Mouse (Mus musculus): ENCODE measurements around the gene Tbc1d2b. TPM values are rescaled to one million over a fixed set of nuclear protein-coding genes. Genes with fewer than 3 reads are reported as not detected.

Tbc1d2b gene
- polyA plus RNA-seq, 1 experiment from 2014 or later, result 8.0 TPM

- no peak for DNase-seq (ENCODE audit: extremely low spot score, low spot score)
- no peak overlapping the region for H3K4me3 ChIP-seq
- H3K4me1 ChIP-seq, result no peaks in the 10 kb centered on the region
- WGBS, result 85% methylated on average over 7 of the region's 7 CpGs
- peaks cover 26% of the 10 kb centered on the region for H3K36me3 ChIP-seq (replicated peaks)
- no peaks in the 10 kb centered on the region for H3K9me3 ChIP-seq
- H3K27me3 ChIP-seq (ENCODE audit: poor library complexity, severe bottlenecking), result no peaks in the 10 kb centered on the region
- no peak overlapping the region for H3K27ac ChIP-seq
Measured at GRCm38 (mm10) chr9:90247316-90247715, 23.3 kb downstream of the Tbc1d2b start.

DNA sequence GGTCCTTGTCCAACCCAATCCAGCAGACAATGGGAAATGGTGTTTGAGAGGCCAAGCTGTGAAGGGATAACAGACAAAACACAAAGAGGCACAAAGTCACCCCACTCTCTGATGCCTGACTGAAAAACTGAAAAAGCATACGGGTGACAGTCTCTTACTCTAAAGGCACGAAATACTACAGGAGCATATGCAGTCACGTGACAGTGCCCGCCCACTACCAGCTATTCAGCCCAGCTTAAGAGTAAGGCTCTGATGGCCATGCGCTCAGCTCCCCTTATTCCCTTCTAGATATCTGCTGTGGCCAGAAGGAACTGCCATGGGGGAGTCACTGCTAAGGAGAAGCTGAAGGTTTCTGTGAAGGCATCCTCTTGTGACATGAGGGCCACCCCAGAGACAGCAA is 24.8 kb downstream of the Tbc1d2b start:
- DNase-seq (ENCODE audit: extremely low spot score, low spot score), result no peak
- 93% methylated on average over 5 of the region's 5 CpGs for WGBS
- Histone ChIP-seq H3K4me1 (no peaks in the 10 kb centered on the region), H3K9me3 (no peaks in the 10 kb centered on the region), H3K4me3 (no peak overlapping the region), H3K27me3 (ENCODE audit: poor library complexity, severe bottlenecking) (no peaks in the 10 kb centered on the region), H3K36me3 (replicated peaks) (peaks cover 28% of the 10 kb centered on the region), H3K27ac (no peak overlapping the region)

DNA sequence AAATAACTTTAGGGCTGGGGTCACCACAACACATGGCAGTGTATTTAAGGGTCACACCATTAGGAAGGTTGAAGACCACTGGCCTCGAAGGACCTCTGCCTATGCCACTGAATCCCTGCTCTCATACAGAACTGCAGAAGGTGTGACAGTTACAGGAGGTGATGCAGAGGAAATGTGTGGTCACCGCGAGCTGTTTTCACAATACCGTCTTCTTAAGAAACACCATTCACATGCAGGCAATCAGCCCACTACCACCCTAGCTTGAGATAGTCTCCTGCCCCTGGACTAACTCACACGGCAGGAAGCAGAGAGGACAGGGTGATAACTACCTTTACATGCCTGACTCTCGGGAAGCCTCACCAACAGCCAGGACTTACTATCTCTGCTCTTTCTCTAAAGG is 25.4 kb downstream of the Tbc1d2b start:
- H3K36me3 ChIP-seq (replicated peaks), result peaks cover 32% of the 10 kb centered on the region
- H3K9me3 ChIP-seq, result no peaks in the 10 kb centered on the region
- no peaks in the 10 kb centered on the region for H3K4me1 ChIP-seq
- no peak overlapping the region for H3K27ac ChIP-seq
- H3K27me3 ChIP-seq (ENCODE audit: poor library complexity, severe bottlenecking), result no peaks in the 10 kb centered on the region
- DNase-seq (ENCODE audit: extremely low spot score, low spot score), result no peak
- no peak overlapping the region for H3K4me3 ChIP-seq
- WGBS, result 91% methylated on average over 6 of the region's 6 CpGs

- WGBS, result 92% methylated on average over 15 of the region's 15 CpGs
- no peak overlapping the region for H3K27ac ChIP-seq
- no peak overlapping the region for H3K4me3 ChIP-seq
Measured at GRCm38 (mm10) chr9:90244301-90245151, 26.1 kb downstream of the Tbc1d2b start.

GRCm38 (mm10) chr9:90242855-90243254 is 27.7 kb downstream of the Tbc1d2b start:
- Histone ChIP-seq H3K4me3 (no peak overlapping the region), H3K36me3 (replicated peaks) (peaks cover 41% of the 10 kb centered on the region), H3K27ac (no peak overlapping the region), H3K27me3 (ENCODE audit: poor library complexity, severe bottlenecking) (no peaks in the 10 kb centered on the region), H3K9me3 (no peaks in the 10 kb centered on the region), H3K4me1 (no peaks in the 10 kb centered on the region)
- DNase-seq (ENCODE audit: extremely low spot score, low spot score), result no peak
- WGBS, result 91% methylated on average over 7 of the region's 7 CpGs

More at GRCm38 (mm10) chr9:90244301-90245151, 26.1 kb downstream of the Tbc1d2b start:
- DNase-seq (ENCODE audit: extremely low spot score, low spot score), result no peak
- Histone ChIP-seq H3K9me3 (no peaks in the 10 kb centered on the region), H3K27me3 (ENCODE audit: poor library complexity, severe bottlenecking) (no peaks in the 10 kb centered on the region), H3K4me1 (no peaks in the 10 kb centered on the region), H3K36me3 (replicated peaks) (peaks cover 38% of the 10 kb centered on the region)

DNA sequence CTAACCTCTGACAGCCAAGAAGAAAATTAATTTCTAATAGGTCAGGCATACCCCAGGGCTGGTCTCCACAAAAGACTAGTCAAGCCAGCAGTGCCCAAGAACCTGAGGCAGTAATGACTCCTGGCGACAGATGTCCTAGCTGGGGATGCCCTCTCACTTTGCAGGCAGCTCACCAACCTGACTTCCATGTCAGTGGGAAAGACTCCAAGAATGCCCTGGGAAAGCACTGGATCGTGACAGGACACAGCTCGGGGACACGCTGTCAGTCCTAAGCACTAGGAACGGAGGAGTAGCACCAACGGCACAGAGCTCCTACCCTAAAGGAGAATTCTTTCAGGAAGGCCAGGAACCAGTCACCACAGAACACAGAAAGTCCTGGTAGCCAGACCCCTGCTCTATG is 28.3 kb downstream of the Tbc1d2b start:
- H3K27ac ChIP-seq, result no peak overlapping the region
- H3K9me3 ChIP-seq, result no peaks in the 10 kb centered on the region
- no peaks in the 10 kb centered on the region for H3K4me1 ChIP-seq
- no peak overlapping the region for H3K4me3 ChIP-seq
- H3K27me3 ChIP-seq (ENCODE audit: poor library complexity, severe bottlenecking), result no peaks in the 10 kb centered on the region
- H3K36me3 ChIP-seq (replicated peaks), result peaks cover 45% of the 10 kb centered on the region
- DNase-seq (ENCODE audit: extremely low spot score, low spot score), result no peak
- WGBS, result 93% methylated on average over 6 of the region's 6 CpGs

- no peak for DNase-seq (ENCODE audit: extremely low spot score, low spot score)
- WGBS, result 68% methylated on average over 7 of the region's 7 CpGs
- H3K4me1 ChIP-seq, result no peaks in the 10 kb centered on the region
- peaks cover 42% of the 10 kb centered on the region for H3K36me3 ChIP-seq (replicated peaks)
- H3K27me3 ChIP-seq (ENCODE audit: poor library complexity, severe bottlenecking), result no peaks in the 10 kb centered on the region
- no peak overlapping the region for H3K4me3 ChIP-seq
- H3K27ac ChIP-seq, result no peak overlapping the region
- no peaks in the 10 kb centered on the region for H3K9me3 ChIP-seq
Measured at GRCm38 (mm10) chr9:90241618-90242017, 29.0 kb downstream of the Tbc1d2b start.

GRCm38 (mm10) chr9:90241041-90241440 is 29.6 kb downstream of the Tbc1d2b start:
- peaks cover 36% of the 10 kb centered on the region for H3K36me3 ChIP-seq (replicated peaks)
- no peaks in the 10 kb centered on the region for H3K9me3 ChIP-seq
- no peak for DNase-seq (ENCODE audit: extremely low spot score, low spot score)
- no peak overlapping the region for H3K4me3 ChIP-seq
- no peaks in the 10 kb centered on the region for H3K27me3 ChIP-seq (ENCODE audit: poor library complexity, severe bottlenecking)
- H3K4me1 ChIP-seq, result no peaks in the 10 kb centered on the region
- 95% methylated on average over 6 of the region's 6 CpGs for WGBS
- H3K27ac ChIP-seq, result no peak overlapping the region

GRCm38 (mm10) chr9:90240560-90240959 is 30.0 kb downstream of the Tbc1d2b start:
- WGBS, result 95% methylated on average over 4 of the region's 4 CpGs

GRCm38 (mm10) chr9:90237232-90238062 is 33.2 kb downstream of the Tbc1d2b start:
- no peaks in the 10 kb centered on the region for H3K9me3 ChIP-seq
- H3K36me3 ChIP-seq (replicated peaks), result peaks cover 29% of the 10 kb centered on the region
- DNase-seq (ENCODE audit: extremely low spot score, low spot score), result no peak

More at GRCm38 (mm10) chr9:90240560-90240959, 30.0 kb downstream of the Tbc1d2b start:
- Histone ChIP-seq H3K27me3 (ENCODE audit: poor library complexity, severe bottlenecking) (no peaks in the 10 kb centered on the region), H3K27ac (no peak overlapping the region), H3K4me3 (no peak overlapping the region), H3K36me3 (replicated peaks) (peaks cover 32% of the 10 kb centered on the region), H3K9me3 (no peaks in the 10 kb centered on the region), H3K4me1 (no peaks in the 10 kb centered on the region)
- DNase-seq (ENCODE audit: extremely low spot score, low spot score), result no peak

DNA sequence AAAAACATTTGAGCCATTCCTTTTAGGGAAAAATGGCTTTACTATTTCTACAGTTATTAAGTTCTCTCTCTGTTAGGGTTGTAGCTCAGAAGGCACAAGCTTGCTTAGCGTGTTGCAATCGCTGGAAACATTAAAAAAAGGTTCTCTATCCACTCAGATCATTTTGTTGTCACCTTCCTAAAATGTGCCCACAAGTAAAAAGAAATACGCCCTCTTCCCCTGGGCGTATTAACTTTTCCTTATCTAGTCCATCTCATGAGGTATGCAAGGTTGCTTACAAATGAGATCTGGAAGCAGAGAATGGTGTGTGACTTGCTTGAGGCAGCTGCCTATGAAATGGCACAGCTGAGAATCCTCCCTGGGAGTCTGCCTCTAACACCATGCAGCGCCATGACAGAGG is 33.8 kb downstream of the Tbc1d2b start:
- no peaks in the 10 kb centered on the region for H3K27me3 ChIP-seq (ENCODE audit: poor library complexity, severe bottlenecking)
- no peak overlapping the region for H3K27ac ChIP-seq
- 95% methylated on average over 5 of the region's 5 CpGs for WGBS
- H3K4me1 ChIP-seq, result no peaks in the 10 kb centered on the region
- no peak overlapping the region for H3K4me3 ChIP-seq
- H3K36me3 ChIP-seq (replicated peaks), result peaks cover 29% of the 10 kb centered on the region
- no peak for DNase-seq (ENCODE audit: extremely low spot score, low spot score)
- H3K9me3 ChIP-seq, result no peaks in the 10 kb centered on the region

More at GRCm38 (mm10) chr9:90237232-90238062, 33.2 kb downstream of the Tbc1d2b start:
- Histone ChIP-seq H3K27ac (peak overlapping the region; percentile 56; the same call in 1 of the 2 replicates), H3K4me3 (no peak overlapping the region), H3K27me3 (ENCODE audit: poor library complexity, severe bottlenecking) (no peaks in the 10 kb centered on the region), H3K4me1 (no peaks in the 10 kb centered on the region)
- WGBS, result 89% methylated on average over 9 of the region's 9 CpGs

DNA sequence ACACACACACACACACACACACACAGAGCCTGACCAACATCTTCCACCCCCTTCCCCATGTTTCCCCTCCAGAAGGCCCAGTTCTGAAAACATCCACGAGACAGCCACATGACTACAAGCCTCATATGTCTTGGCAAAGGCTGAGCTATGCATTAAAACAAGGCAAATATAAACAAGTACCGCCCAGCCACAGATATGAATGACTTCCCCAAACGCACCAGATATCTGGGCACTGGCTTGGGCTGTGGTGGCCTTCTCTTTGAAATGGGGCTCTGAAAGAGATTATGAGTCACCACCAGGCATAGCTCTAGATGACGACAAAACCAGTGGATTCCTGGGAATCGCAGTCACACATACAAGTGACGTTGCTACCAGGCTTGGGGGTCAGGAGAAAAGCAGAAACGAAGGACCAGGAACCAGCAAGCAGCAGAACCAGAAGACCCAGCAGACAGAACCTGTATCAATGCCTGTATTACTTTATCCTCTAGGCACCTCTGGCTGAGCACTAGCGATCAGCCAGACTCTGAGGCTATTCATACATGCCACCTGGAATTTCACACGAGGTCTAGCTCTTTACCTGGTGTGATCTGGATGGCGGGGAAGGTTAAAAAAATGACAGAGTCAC is 35.2 kb downstream of the Tbc1d2b start:
- H3K9me3 ChIP-seq, result no peaks in the 10 kb centered on the region
- DNase-seq (ENCODE audit: extremely low spot score, low spot score), result no peak
- H3K4me1 ChIP-seq, result no peaks in the 10 kb centered on the region
- WGBS, result 94% methylated on average over 10 of the region's 10 CpGs
- H3K36me3 ChIP-seq (replicated peaks), result peaks cover 23% of the 10 kb centered on the region
- H3K27ac ChIP-seq, result no peak overlapping the region
- no peaks in the 10 kb centered on the region for H3K27me3 ChIP-seq (ENCODE audit: poor library complexity, severe bottlenecking)
- no peak overlapping the region for H3K4me3 ChIP-seq
